Mouse (Mus musculus) testis, adult 2 months (tissue): ENCODE measurements around the gene Ssbp4. TPM values are rescaled to one million over a fixed set of nuclear protein-coding genes. Genes with fewer than 3 reads are reported as not detected.

Source experiments
- H3K27ac ChIP-seq: fragments of 200-500 bp; 2 replicates; pipeline ENCODE4 v1.5.1; 2012; ENCODE audit warnings: low read depth, low read length; ENCODE audit not compliant: control insufficient read depth, insufficient read depth
- H3K27me3 ChIP-seq: fragments of 200-500 bp; 2 replicates; pipeline ENCODE4 v1.6.1; 2012; ENCODE audit warnings: mild to moderate bottlenecking, low read length, moderate library complexity; ENCODE audit not compliant: control insufficient read depth, insufficient read depth
- H3K36me3 ChIP-seq: fragments of 200-500 bp; 2 replicates; pipeline ENCODE4 v1.6.1; 2012; ENCODE audit warnings: mild to moderate bottlenecking, low read length; ENCODE audit not compliant: control insufficient read depth, insufficient read depth
- H3K4me1 ChIP-seq: fragments of 200-500 bp; 2 replicates; pipeline ENCODE4 v1.6.1; 2012; ENCODE audit warnings: low read length; ENCODE audit not compliant: control insufficient read depth, insufficient read depth
- H3K4me3 ChIP-seq: fragments of 200-500 bp; 2 replicates; pipeline ENCODE4 v1.5.1; 2012; ENCODE audit warnings: low read depth, mild to moderate bottlenecking, low read length, moderate library complexity, mixed read lengths; ENCODE audit not compliant: control insufficient read depth
- CTCF ChIP-seq: fragments of 200-500 bp; IDR thresholded peaks from 2 replicates; pipeline ENCODE4 v1.5.1; 2012; ENCODE audit warnings: low read depth, mild to moderate bottlenecking, inconsistent platforms, low read length, moderate library complexity; ENCODE audit not compliant: control insufficient read depth, insufficient read depth, insufficient replicate concordance
- POLR2A ChIP-seq: fragments of 200-500 bp; IDR thresholded peaks from 2 replicates; pipeline ENCODE4 v1.6.1; 2012; ENCODE audit warnings: low read depth, mild to moderate bottlenecking, inconsistent platforms, low read length, moderate library complexity; ENCODE audit not compliant: control insufficient read depth
- polyA plus RNA-seq: library from polyadenylated mRNA; depleted of rRNA; stranded (reverse); fragments of >200 nt; gene quantifications from 2 replicates; pipeline ENCODE4 v1.2.3, GENCODE M21; 2012

Ssbp4 gene
- polyA plus RNA-seq, 1 experiment, result 35.6 TPM

- H3K27me3 ChIP-seq, result no peaks in the 10 kb centered on the region
- no peak overlapping the region for H3K4me3 ChIP-seq
- no peaks in the 10 kb centered on the region for H3K36me3 ChIP-seq
- H3K27ac ChIP-seq, result no peak overlapping the region
- H3K4me1 ChIP-seq, result peaks cover 3% of the 10 kb centered on the region; the same call in 1 of the 2 replicates
- TF ChIP-seq CTCF, result no peak
Observed at GRCm38 (mm10) chr8:70643019-70643418, 34.3 kb upstream of the Ssbp4 start.

- H3K36me3 ChIP-seq, result no peaks in the 10 kb centered on the region
- peaks cover 3% of the 10 kb centered on the region for H3K4me1 ChIP-seq
- no peaks in the 10 kb centered on the region for H3K27me3 ChIP-seq
- H3K27ac ChIP-seq, result no peak overlapping the region
- H3K4me3 ChIP-seq, result no peak overlapping the region
- TF ChIP-seq CTCF (no peak), POLR2A (no peak)
Observed at GRCm38 (mm10) chr8:70638752-70639151, 30.1 kb upstream of the Ssbp4 start.

- Histone ChIP-seq H3K4me1 (peaks cover 3% of the 10 kb centered on the region), H3K4me3 (no peak overlapping the region), H3K36me3 (no peaks in the 10 kb centered on the region), H3K27me3 (no peaks in the 10 kb centered on the region), H3K27ac (no peak overlapping the region)
- no peak for TF ChIP-seq POLR2A
- no peak for TF ChIP-seq CTCF
Observed at GRCm38 (mm10) chr8:70636838-70637237, 28.2 kb upstream of the Ssbp4 start.

DNA sequence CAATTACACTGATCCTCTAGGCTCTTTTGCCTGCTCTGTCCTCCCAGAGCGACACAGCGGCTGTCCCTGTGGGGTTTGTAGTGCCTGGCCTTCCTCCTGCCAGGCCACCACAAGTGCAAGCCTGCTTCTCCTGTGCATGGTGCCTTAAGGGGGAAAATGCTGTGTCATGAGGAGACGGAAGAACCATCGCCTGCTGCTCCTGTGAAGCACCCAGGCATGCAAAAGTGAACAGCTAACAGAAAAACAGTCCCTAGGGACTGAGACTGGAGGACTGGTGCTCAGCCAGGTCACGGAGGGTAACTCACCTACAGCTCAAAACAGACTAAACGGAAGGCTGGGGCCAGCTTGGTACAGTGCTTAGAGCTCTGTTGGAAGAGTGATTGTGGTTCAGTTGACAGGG, 26.9 kb upstream of the Ssbp4 start:
- H3K4me1 ChIP-seq, result peaks cover 8% of the 10 kb centered on the region
- H3K27me3 ChIP-seq, result no peaks in the 10 kb centered on the region
- H3K27ac ChIP-seq, result no peak overlapping the region
- no peak for TF ChIP-seq POLR2A
- no peak for TF ChIP-seq CTCF
- H3K4me3 ChIP-seq, result no peak overlapping the region
- no peaks in the 10 kb centered on the region for H3K36me3 ChIP-seq

GRCm38 (mm10) chr8:70634066-70634465, 25.4 kb upstream of the Ssbp4 start:
- Histone ChIP-seq H3K27me3 (no peaks in the 10 kb centered on the region), H3K4me3 (no peak overlapping the region), H3K27ac (no peak overlapping the region), H3K36me3 (no peaks in the 10 kb centered on the region), H3K4me1 (peaks cover 18% of the 10 kb centered on the region)
- TF ChIP-seq CTCF (no peak), POLR2A (no peak)

DNA sequence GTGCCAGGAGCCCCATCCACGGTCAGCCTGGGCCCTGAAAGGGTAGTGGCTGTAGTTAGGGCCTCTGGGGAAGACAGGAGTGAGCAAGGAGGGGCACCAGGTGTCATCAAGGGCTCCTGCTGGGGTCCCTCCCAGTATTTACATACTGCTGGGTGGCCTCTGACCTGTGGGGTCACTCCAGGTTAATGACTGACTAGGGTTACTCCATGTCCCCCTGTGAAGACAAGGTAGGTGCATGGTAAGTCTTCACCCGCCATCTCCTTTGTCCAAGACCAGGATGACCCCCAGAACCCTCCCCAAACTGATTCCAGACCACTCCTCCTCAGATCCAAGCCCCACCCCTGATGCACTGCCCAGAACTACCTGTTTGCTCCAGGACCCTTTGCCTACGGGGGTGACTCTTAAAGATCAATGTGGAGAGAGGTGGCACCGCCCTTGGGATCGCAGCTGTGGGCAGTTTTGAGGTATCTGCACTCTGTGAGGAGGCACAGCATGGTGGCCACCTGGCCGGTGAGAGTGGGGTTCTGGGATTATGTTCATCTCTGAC, 23.7 kb upstream of the Ssbp4 start, which contains the start of gene Gdf15:
Gene Gdf15 (minus strand): TSS at position 111 of the 547 bp plus-strand sequence.
- no peaks in the 10 kb centered on the region for H3K36me3 ChIP-seq
- peaks cover 18% of the 10 kb centered on the region for H3K4me1 ChIP-seq
- no peak within 1 kb of the TSS for H3K27ac ChIP-seq
- H3K27me3 ChIP-seq, result no peaks in the 10 kb centered on the region
- no peak within 1 kb of the TSS for H3K4me3 ChIP-seq
- no peak for TF ChIP-seq CTCF
- no peak for TF ChIP-seq POLR2A

GRCm38 (mm10) chr8:70631436-70631835, 22.8 kb upstream of the Ssbp4 start:
- Histone ChIP-seq H3K27ac (no peak overlapping the region), H3K4me1 (peaks cover 18% of the 10 kb centered on the region), H3K36me3 (no peaks in the 10 kb centered on the region), H3K27me3 (no peaks in the 10 kb centered on the region), H3K4me3 (no peak overlapping the region)
- TF ChIP-seq CTCF (no peak), POLR2A (no peak)
